Comparison of ENCODE assay signal across 7 mouse cellular contexts in the genomic region with DNA sequence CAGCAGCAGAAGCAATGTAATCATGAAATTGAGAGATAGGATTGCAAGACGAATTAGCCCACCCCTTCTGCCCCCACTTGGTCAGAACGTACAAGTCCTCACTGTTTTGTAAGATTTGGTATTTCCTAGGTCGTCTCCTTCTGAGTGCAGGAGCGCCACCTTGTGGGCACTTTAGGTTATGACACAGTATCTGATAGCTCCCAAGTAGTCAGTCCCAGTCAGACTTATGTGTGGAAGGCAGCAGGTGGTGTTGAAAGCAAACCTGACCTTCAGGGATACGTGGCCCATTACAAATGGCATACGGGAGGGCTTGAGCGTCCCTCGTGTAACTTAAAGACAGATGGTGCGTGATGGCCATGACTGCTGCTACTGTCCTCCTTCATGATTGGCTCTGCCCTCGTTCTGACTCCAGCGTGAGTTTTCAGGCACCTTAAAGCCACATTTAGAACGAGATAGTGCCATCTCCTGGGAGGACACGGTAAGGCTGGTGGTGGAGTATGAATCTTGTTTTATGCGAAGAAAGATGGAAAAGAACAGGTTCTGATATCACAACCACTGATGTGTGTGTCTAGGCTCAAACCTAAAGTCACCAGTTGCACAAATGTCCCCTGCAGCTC. TPM values are rescaled to one million over a fixed set of nuclear protein-coding genes. Genes with fewer than 3 reads are reported as not detected.
DNase-seq lines count a peak whose midpoint lies in the region; ATAC-seq lines count a peak whose summit lies in the region.

No protein-coding gene starts in this region.

- H3K4me2 ChIP-seq in embryonic facial prominence, embryonic 11.5 days (ENCODE audit: low read depth, low read length) = no peak overlapping the region
- H3K4me2 ChIP-seq in midbrain, embryonic 12.5 days (replicated peaks) = peak overlapping the region; percentile 39

- no peaks in the 10 kb centered on the region for H3K27me3 ChIP-seq in embryonic facial prominence, embryonic 11.5 days (ENCODE audit: control insufficient read depth, insufficient read depth, low read length)
- peaks cover 10% of the 10 kb centered on the region for H3K27me3 ChIP-seq in midbrain, embryonic 12.5 days

- peak; percentile 89 for DNase-seq in adrenal gland, postnatal 14 days
- DNase-seq in embryonic facial prominence, embryonic 11.5 days (ENCODE audit: low spot score) = peak; percentile 89
- DNase-seq in heart, adult 11 months = peak; percentile 96
- peak; percentile 80 for DNase-seq in kidney, adult 11 months
- DNase-seq in left cerebral cortex, postnatal 4 days = peak; percentile 88
- peak; percentile 79 for DNase-seq in skeletal muscle tissue, adult 2 months (ENCODE audit: low read depth, low spot score)

- no peak overlapping the region for H3K9ac ChIP-seq in embryonic facial prominence, embryonic 11.5 days (replicated peaks; ENCODE audit: low read length)
- no peak overlapping the region for H3K9ac ChIP-seq in midbrain, embryonic 12.5 days (replicated peaks)

- WGBS in embryonic facial prominence, embryonic 11.5 days = 3% methylated on average over 14 of the region's 14 CpGs
- 2% methylated on average over 14 of the region's 14 CpGs for WGBS in midbrain, embryonic 12.5 days

- no peak overlapping the region for H3K27ac ChIP-seq in embryonic facial prominence, embryonic 11.5 days (replicated peaks; ENCODE audit: low read depth, low read length)
- H3K27ac ChIP-seq in midbrain, embryonic 12.5 days (replicated peaks) = no peak overlapping the region

- intact Hi-C loops in left cerebral cortex, postnatal 4 days (cut with DNase I) = loop anchor here (10.0 kb wide), 2 partner anchors 490 to 1030 kb away; no protein-coding TSS in a partner anchor

- no peaks in the 10 kb centered on the region for H3K9me3 ChIP-seq in embryonic facial prominence, embryonic 11.5 days (replicated peaks; ENCODE audit: control insufficient read depth, low read length)
- no peaks in the 10 kb centered on the region for H3K9me3 ChIP-seq in midbrain, embryonic 12.5 days

- no peaks in the 10 kb centered on the region for H3K4me1 ChIP-seq in embryonic facial prominence, embryonic 11.5 days (ENCODE audit: control insufficient read depth, insufficient read depth, low read length)
- H3K4me1 ChIP-seq in midbrain, embryonic 12.5 days = 0 out of 2 replicates have a peak, but pooled peaks cover 5% of the 10 kb centered on the region

- H3K4me3 ChIP-seq in embryonic facial prominence, embryonic 11.5 days (ENCODE audit: low read depth, low read length) = no peak overlapping the region
- no peak overlapping the region for H3K4me3 ChIP-seq in midbrain, embryonic 12.5 days

- no peaks in the 10 kb centered on the region for H3K36me3 ChIP-seq in embryonic facial prominence, embryonic 11.5 days (replicated peaks; ENCODE audit: control insufficient read depth, insufficient read depth, low read depth, low read length)
- H3K36me3 ChIP-seq in midbrain, embryonic 12.5 days = no peaks in the 10 kb centered on the region

- peak; percentile 68 for ATAC-seq in embryonic facial prominence, embryonic 11.5 days (replicated peaks; ENCODE audit: insufficient number of reproducible peaks, low FRiP score, low TSS enrichment, low read depth)
- peak; percentile 58; the same call in 1 of the 2 replicates for ATAC-seq in midbrain, embryonic 12.5 days (ENCODE audit: low FRiP score, low read depth)

RNA-seq across cellular contexts. Expression of gene Cyld, which starts 58.5 kb away (rescaled TPM):
- 36.6 and 39.8 TPM in 2 replicates for total RNA-seq in adrenal gland, postnatal 14 days (2021)
- polyA plus RNA-seq in embryonic facial prominence, embryonic 11.5 days (2014; fragmentation: Nextera tagmentation; extraction: Ambion mirVana) = 13.5 and 14.3 TPM in 2 replicates
- total RNA-seq in left cerebral cortex, postnatal 4 days (2021) = 10 to 100 TPM; 34.9 to 36.1 TPM
- 16.8 and 17.0 TPM in 2 replicates for polyA plus RNA-seq in midbrain, embryonic 12.5 days (2016; fragmentation: Nextera tagmentation; extraction: Ambion mirVana)
